Mouse (Mus musculus) bone marrow, adult 2 months (tissue): ENCODE data around the gene Polr2c.
"Not testable (repeated sequence)": the region's sequence is repeated elsewhere in the genome, so short reads cannot be mapped to it uniquely, and the experiment has no call there.

Experiments used
- CTCF ChIP-seq: fragments of 200-500 bp; IDR thresholded peaks from 2 replicates; pipeline ENCODE4 v1.5.1; 2011; ENCODE audit warnings: low read length, control low read depth; ENCODE audit not compliant: control insufficient read depth, insufficient read depth
- POLR2A ChIP-seq: fragments of 200-500 bp; IDR thresholded peaks from 2 replicates; pipeline ENCODE4 v1.6.1; 2011; ENCODE audit warnings: low read depth, mild to moderate bottlenecking, control low read depth, low read length, borderline replicate concordance; ENCODE audit not compliant: control insufficient read depth

- not testable (repeated sequence) for TF ChIP-seq CTCF, POLR2A
These were observed 21.5 kb upstream of the Polr2c start for GRCm38 (mm10) chr8:94835751-94836150.
